Mouse (Mus musculus): ENCODE results near the gene N6amt1. TPM values are rescaled to one million over a fixed set of nuclear protein-coding genes. Genes with fewer than 3 reads are reported as not detected.

N6amt1 gene
- 3.4 TPM for polyA plus RNA-seq (2015; fragmentation: Illumina TruSeq; extraction: RNeasy Lipid Tissue Mini Kit (QIAGEN cat#74804); ENCODE audit: insufficient read depth, low read depth, low replicate concordance)

GRCm38 (mm10) chr16:87354075-87354583 is at the start of gene N6amt1:
TSS of gene N6amt1 (plus strand) at chr16:87354185.

Other genes starting within 250 kb of the N6amt1 start
- 4.9 TPM for gene Ltn1, start 78.4 kb downstream of the N6amt1 start, polyA plus RNA-seq (2015; fragmentation: Illumina TruSeq; extraction: RNeasy Lipid Tissue Mini Kit (QIAGEN cat#74804); ENCODE audit: insufficient read depth, low read depth, low replicate concordance)
- 0.81 TPM for gene Rwdd2b, start 86.4 kb downstream of the N6amt1 start, polyA plus RNA-seq (2015; fragmentation: Illumina TruSeq; extraction: RNeasy Lipid Tissue Mini Kit (QIAGEN cat#74804); ENCODE audit: insufficient read depth, low read depth, low replicate concordance)
- gene Usp16, start 100.5 kb downstream of the N6amt1 start, polyA plus RNA-seq (2015; fragmentation: Illumina TruSeq; extraction: RNeasy Lipid Tissue Mini Kit (QIAGEN cat#74804); ENCODE audit: insufficient read depth, low read depth, low replicate concordance) = 34.6 TPM
- gene Cct8, start 141.7 kb downstream of the N6amt1 start, polyA plus RNA-seq (2015; fragmentation: Illumina TruSeq; extraction: RNeasy Lipid Tissue Mini Kit (QIAGEN cat#74804); ENCODE audit: insufficient read depth, low read depth, low replicate concordance) = 28.0 TPM
- 2.3 TPM for gene Map3k7cl, start 199.1 kb downstream of the N6amt1 start, polyA plus RNA-seq (2015; fragmentation: Illumina TruSeq; extraction: RNeasy Lipid Tissue Mini Kit (QIAGEN cat#74804); ENCODE audit: insufficient read depth, low read depth, low replicate concordance)